Mouse (Mus musculus) lung, adult 2 months (tissue): ENCODE results near the gene Rufy2.

Source experiments
- CTCF ChIP-seq: fragments of 200-500 bp; IDR thresholded peaks from 2 replicates; pipeline ENCODE4 v1.5.1; 2011; ENCODE audit warnings: mild to moderate bottlenecking, low read length, control low read depth; ENCODE audit not compliant: insufficient read depth
- POLR2A ChIP-seq: fragments of 200-500 bp; IDR thresholded peaks from 2 replicates; pipeline ENCODE4 v1.6.1; 2011; ENCODE audit warnings: low read depth, mild to moderate bottlenecking, control low read depth, low read length, borderline replicate concordance; ENCODE audit errors: extremely low read depth

GRCm38 (mm10) chr10:63060406-63060805, 80.4 kb downstream of the Rufy2 start:
- no peak for TF ChIP-seq POLR2A
- TF ChIP-seq CTCF, result no peak
